Mouse (Mus musculus) stomach, postnatal 0 days (tissue): ENCODE data around the gene Btk. TPM values are rescaled to one million over a fixed set of nuclear protein-coding genes. Genes with fewer than 3 reads are reported as not detected.

ENCODE experiments used
- ATAC-seq: fragments of 200-750 bp; cut with Nextera tagmentation; 2 replicates; pipeline ENCODE4 v1.8.0; 2017; ENCODE audit not compliant: low FRiP score, low TSS enrichment
- DNase-seq: peaks from one replicate; pipeline ENCODE4 v3.0.0-alpha.2; 2016; ENCODE audit warnings: low spot score
- H3K27ac ChIP-seq: fragments of 300-500 bp; sonication (generic); replicated peaks from 2 replicates; pipeline ENCODE4 v1.5.1; 2014; ENCODE audit warnings: mild to moderate bottlenecking, control low read depth
- H3K27me3 ChIP-seq: fragments of 300-500 bp; sonication (generic); 2 replicates; pipeline ENCODE4 v1.6.1; 2014; ENCODE audit warnings: low read length; ENCODE audit not compliant: control insufficient read depth, insufficient read depth
- H3K36me3 ChIP-seq: fragments of 300-500 bp; sonication (generic); 2 replicates; pipeline ENCODE4 v1.6.1; 2014; ENCODE audit warnings: low read length, mixed read lengths; ENCODE audit not compliant: control insufficient read depth, insufficient read depth
- H3K4me1 ChIP-seq: fragments of 300-500 bp; sonication (generic); replicated peaks from 2 replicates; pipeline ENCODE4 v1.6.1; 2014; ENCODE audit warnings: antibody characterized with exemption; ENCODE audit not compliant: control insufficient read depth, insufficient read depth
- H3K4me2 ChIP-seq: fragments of 300-500 bp; sonication (generic); replicated peaks from 2 replicates; pipeline ENCODE4 v1.6.1; 2014; ENCODE audit warnings: low read depth, mild to moderate bottlenecking, control low read depth, moderate library complexity
- H3K4me3 ChIP-seq: fragments of 300-500 bp; sonication (generic); 2 replicates; pipeline ENCODE4 v1.5.1; 2014; ENCODE audit warnings: low read depth, low read length, control low read depth
- H3K9ac ChIP-seq: fragments of 300-500 bp; sonication (generic); 2 replicates; pipeline ENCODE4 v1.6.1; 2014; ENCODE audit warnings: mild to moderate bottlenecking, low read length, control low read depth, mixed read lengths
- H3K9me3 ChIP-seq: fragments of 300-500 bp; sonication (generic); 2 replicates; pipeline ENCODE4 v1.6.1; 2016; ENCODE audit warnings: low read length; ENCODE audit not compliant: control insufficient read depth
- CTCF ChIP-seq: IDR thresholded peaks from 2 replicates; pipeline ENCODE4 v1.5.1; 2016; ENCODE audit warnings: antibody characterized with exemption, low read depth, mild to moderate bottlenecking, moderate library complexity
- EP300 ChIP-seq: optimal IDR thresholded peaks from 2 replicates; pipeline ENCODE3; 2016; ENCODE audit warnings: antibody characterized with exemption
- WGBS: fragments of 180-500 bp; shearing (Covaris S2); extraction: QIAGEN DNeasy Blood & Tissue Kit; methylation state at CpG from one replicate; pipeline ENCODE4 v1.1.7; 2014; 5-methylcytosine and 5-hydroxymethylcytosine counted together
- polyA plus RNA-seq: library from polyadenylated mRNA; unstranded; fragments of >200 nt; fragmentation: Nextera tagmentation; extraction: Ambion mirVana; gene quantifications from 2 replicates; pipeline ENCODE4 v1.2.1, GENCODE M21; 2015

Btk gene
- polyA plus RNA-seq, 1 experiment from 2014 or later, result 0.72 TPM

GRCm38 (mm10) chrX:134619695-134620094, 36.3 kb upstream of the Btk start:
- no peak overlapping the region for H3K4me2 ChIP-seq
- no peaks in the 10 kb centered on the region for H3K27me3 ChIP-seq
- no peaks in the 10 kb centered on the region for H3K36me3 ChIP-seq
- H3K9ac ChIP-seq, result no peak overlapping the region
- H3K4me1 ChIP-seq, result no peaks in the 10 kb centered on the region
- no peak for DNase-seq
- no peak for ATAC-seq
- no peaks in the 10 kb centered on the region for H3K9me3 ChIP-seq
- H3K27ac ChIP-seq, result no peak overlapping the region
- WGBS, result 46% methylated on average over 9 of the region's 9 CpGs
- H3K4me3 ChIP-seq, result no peak overlapping the region
- TF ChIP-seq EP300 (no peak), CTCF (no peak)

GRCm38 (mm10) chrX:134614306-134614705, 30.9 kb upstream of the Btk start:
- no peak for ATAC-seq
- no peak overlapping the region for H3K27ac ChIP-seq
- WGBS, result 77% methylated on average over 2 of the region's 2 CpGs
- peak; percentile 20 for DNase-seq
- no peak overlapping the region for H3K9ac ChIP-seq
- no peaks in the 10 kb centered on the region for H3K4me1 ChIP-seq
- no peaks in the 10 kb centered on the region for H3K27me3 ChIP-seq
- no peak overlapping the region for H3K4me3 ChIP-seq
- no peaks in the 10 kb centered on the region for H3K36me3 ChIP-seq
- H3K9me3 ChIP-seq, result no peaks in the 10 kb centered on the region
- H3K4me2 ChIP-seq, result no peak overlapping the region
- peak; percentile 48 for TF ChIP-seq CTCF
- TF ChIP-seq EP300, result no peak

- Histone ChIP-seq H3K4me2 (peak overlapping the region; percentile 46), H3K27me3 (no peaks in the 10 kb centered on the region), H3K4me1 (no peaks in the 10 kb centered on the region), H3K36me3 (no peaks in the 10 kb centered on the region), H3K9ac (no peak overlapping the region), H3K9me3 (no peaks in the 10 kb centered on the region), H3K27ac (peak overlapping the region; percentile 69), H3K4me3 (peak overlapping the region; percentile 27)
- DNase-seq (peak; percentile 54), ATAC-seq (peak; percentile 86)
- 14% methylated on average over 14 of the region's 15 CpGs for WGBS
- TF ChIP-seq EP300 (no peak), CTCF (no peak)
These were observed 29.1 kb upstream of the Btk start for GRCm38 (mm10) chrX:134612285-134612959.

DNA sequence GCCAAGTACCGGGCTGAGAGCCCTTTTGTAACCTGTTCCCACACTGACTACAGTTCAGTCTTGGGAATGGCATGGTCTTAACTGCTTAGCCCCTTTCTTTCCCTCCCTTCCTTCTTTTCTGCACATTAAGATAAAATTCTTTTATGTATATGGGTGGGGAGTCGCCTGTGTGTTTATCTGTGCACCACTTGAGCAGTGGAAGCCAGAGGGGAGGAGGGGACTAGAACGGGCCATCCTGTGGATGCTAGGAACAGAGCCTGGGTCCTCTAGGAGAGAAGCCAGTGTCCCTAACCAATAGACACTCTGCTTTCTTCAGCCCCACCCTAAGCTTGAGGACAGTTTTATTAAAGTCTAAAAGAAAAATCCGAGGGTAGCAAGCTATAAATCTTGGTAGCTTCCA, 27.6 kb upstream of the Btk start:
- no peaks in the 10 kb centered on the region for H3K4me1 ChIP-seq
- H3K9me3 ChIP-seq, result no peaks in the 10 kb centered on the region
- no peak for ATAC-seq
- H3K4me2 ChIP-seq, result no peak overlapping the region
- no peaks in the 10 kb centered on the region for H3K36me3 ChIP-seq
- no peaks in the 10 kb centered on the region for H3K27me3 ChIP-seq
- DNase-seq, result no peak
- 69% methylated on average over 4 of the region's 4 CpGs for WGBS
- H3K4me3 ChIP-seq, result no peak overlapping the region
- no peak for TF ChIP-seq CTCF
- no peak for TF ChIP-seq EP300
- no peak overlapping the region for H3K9ac ChIP-seq
- H3K27ac ChIP-seq, result no peak overlapping the region

DNA sequence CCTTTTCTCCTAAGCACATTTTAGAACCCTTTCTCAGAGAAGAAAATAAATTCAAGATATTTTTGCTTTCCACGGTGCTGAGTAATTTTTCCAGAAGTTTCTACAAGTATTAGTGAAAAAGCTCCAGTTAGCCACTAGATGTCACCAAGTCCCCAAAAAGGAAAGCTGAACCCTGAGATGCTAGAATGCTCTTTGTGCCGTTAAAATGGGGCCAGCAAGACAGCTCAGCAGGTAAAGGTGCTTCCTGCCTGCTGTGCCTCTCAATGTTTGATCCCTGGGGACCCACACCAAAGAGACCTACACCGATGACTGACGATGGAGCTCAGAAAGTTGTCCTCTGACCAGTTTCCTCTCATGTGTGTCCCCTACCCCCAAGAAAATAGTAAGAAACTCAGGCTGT, 26.1 kb upstream of the Btk start:
- TF ChIP-seq CTCF (peak; percentile 76), EP300 (no peak)

DNA sequence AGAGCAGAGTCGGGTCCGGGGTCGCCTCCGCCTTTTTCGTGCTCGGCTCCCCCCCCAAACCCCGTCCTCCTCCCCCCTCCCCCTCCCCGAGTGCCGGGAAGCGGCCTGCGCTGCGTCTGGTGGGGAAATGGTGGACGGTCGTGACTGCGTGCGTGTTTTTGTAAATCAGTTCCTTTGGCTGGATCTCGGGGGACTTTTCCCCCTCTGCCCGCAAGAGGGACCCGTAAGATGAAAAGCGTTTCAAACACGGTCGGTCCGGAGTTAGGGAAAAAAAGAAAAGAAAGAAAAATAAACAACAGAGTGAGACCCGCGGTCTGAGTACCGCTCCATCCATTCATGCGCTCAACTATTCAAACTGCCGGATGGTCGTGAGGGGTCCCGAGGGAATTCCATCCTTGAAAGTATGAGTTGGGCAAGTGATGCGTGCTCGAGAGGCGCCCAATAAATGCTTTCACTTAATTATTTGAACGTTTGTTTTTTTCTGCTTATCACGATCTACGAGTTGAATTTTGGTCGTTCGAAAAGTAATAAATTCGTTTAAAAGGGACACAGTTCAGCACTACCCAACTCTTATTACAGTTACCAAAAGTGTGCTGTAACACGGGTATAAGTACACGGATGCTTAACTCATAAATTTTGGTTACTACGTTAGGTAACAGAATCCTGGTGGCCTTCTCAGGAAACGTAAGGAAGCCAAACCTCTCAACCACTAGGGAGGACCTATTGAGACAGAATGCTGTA, 18.2 kb upstream of the Btk start:
- WGBS, result 13% methylated on average over 39 of the region's 43 CpGs
- TF ChIP-seq EP300 (no peak), CTCF (peak; percentile 14; the same call in 1 of the 2 replicates)
- peak overlapping the region; percentile 47 for H3K4me3 ChIP-seq
- H3K4me2 ChIP-seq, result peak overlapping the region; percentile 45
- H3K4me1 ChIP-seq, result no peaks in the 10 kb centered on the region
- H3K27ac ChIP-seq, result peak overlapping the region; percentile 92
- H3K27me3 ChIP-seq, result no peaks in the 10 kb centered on the region
- peak overlapping the region; percentile 67 for H3K9ac ChIP-seq
- ATAC-seq (peak; percentile 84), DNase-seq (no peak)
- no peaks in the 10 kb centered on the region for H3K36me3 ChIP-seq
- no peaks in the 10 kb centered on the region for H3K9me3 ChIP-seq

More for the DNA sequence above, 26.1 kb upstream of the Btk start:
- Histone ChIP-seq H3K27ac (no peak overlapping the region), H3K4me1 (no peaks in the 10 kb centered on the region), H3K9me3 (no peaks in the 10 kb centered on the region), H3K4me2 (no peak overlapping the region), H3K4me3 (no peak overlapping the region), H3K27me3 (no peaks in the 10 kb centered on the region), H3K36me3 (no peaks in the 10 kb centered on the region), H3K9ac (no peak overlapping the region)
- DNase-seq (no peak), ATAC-seq (no peak)
- WGBS, result 32% methylated on average over 4 of the region's 4 CpGs
